Comparison of ENCODE assay signal across 8 mouse cellular contexts in the genomic region with DNA sequence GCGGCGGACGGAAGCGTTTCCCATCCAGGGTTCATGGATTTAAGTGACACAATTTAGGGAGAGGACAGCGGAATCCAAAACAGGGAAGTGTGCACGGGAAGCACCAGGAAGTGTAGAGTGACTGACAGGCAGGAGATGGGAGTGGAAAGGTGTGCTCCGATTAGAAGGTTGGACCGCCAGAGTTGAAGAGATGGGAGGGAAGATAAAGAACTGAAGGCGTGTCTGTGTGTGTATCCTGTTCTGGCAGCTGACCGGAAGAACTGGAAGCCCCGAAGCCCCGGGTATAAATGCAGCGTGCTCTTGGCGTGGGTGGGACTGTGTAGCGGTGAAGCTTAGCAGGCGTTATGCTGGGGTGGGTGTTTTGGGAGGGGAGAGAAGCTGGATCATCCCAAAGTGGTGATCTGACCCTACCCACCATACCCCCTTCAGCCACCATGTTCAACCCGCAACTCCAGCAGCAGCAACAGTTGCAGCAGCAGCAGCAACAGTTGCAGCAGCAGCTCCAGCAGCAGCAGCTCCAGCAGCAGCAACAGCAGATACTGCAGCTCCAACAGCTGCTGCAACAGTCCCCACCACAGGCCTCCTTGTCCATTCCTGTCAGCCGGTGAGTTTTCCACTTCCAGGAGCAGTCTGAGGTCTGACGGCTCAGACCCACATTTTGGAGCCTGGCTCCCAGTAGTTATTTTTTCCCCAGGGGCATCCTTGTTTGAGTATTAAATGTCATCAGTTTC. TPM values are rescaled to one million over a fixed set of nuclear protein-coding genes. Genes with fewer than 3 reads are reported as not detected.
DNase-seq lines count a peak whose midpoint lies in the region; ATAC-seq and TF ChIP-seq lines count a peak whose summit lies in the region.

No protein-coding gene starts in this region.

- peak overlapping the region; percentile 89 for H3K4me3 ChIP-seq in E14TG2a.4 (replicated peaks; ENCODE audit: low read length)
- H3K4me3 ChIP-seq in embryonic facial prominence, embryonic 14.5 days (ENCODE audit: low read depth, low read length) = peak overlapping the region; percentile 70
- H3K4me3 ChIP-seq in lung, embryonic 15.5 days = peak overlapping the region; percentile 62
- H3K4me3 ChIP-seq in stomach, embryonic 14.5 days (ENCODE audit: low read depth, low read length) = peak overlapping the region; percentile 53

- peak overlapping the region; percentile 84 for H3K9ac ChIP-seq in embryonic facial prominence, embryonic 14.5 days (ENCODE audit: low read depth, low read length)
- peak overlapping the region; percentile 69 for H3K9ac ChIP-seq in lung, embryonic 15.5 days
- peak overlapping the region; percentile 41 for H3K9ac ChIP-seq in stomach, embryonic 14.5 days (replicated peaks; ENCODE audit: low read depth, low read length)

- ATAC-seq in embryonic facial prominence, embryonic 14.5 days (ENCODE audit: low read depth) = peak; percentile 28
- peak; percentile 52 for ATAC-seq in lung, embryonic 15.5 days (ENCODE audit: borderline replicate concordance, extremely low read depth, low FRiP score, low TSS enrichment)
- ATAC-seq in stomach, embryonic 14.5 days (ENCODE audit: insufficient number of reproducible peaks, insufficient read depth, low FRiP score, low read depth) = peak; percentile 51; the same call in 1 of the 2 replicates

- peak overlapping the region; percentile 91 for H3K27ac ChIP-seq in embryonic facial prominence, embryonic 14.5 days (replicated peaks; ENCODE audit: low read depth, low read length)
- H3K27ac ChIP-seq in lung, embryonic 15.5 days = peak overlapping the region; percentile 89
- H3K27ac ChIP-seq in stomach, embryonic 14.5 days (ENCODE audit: low read length) = peak overlapping the region; percentile 64

- H3K36me3 ChIP-seq in E14TG2a.4 (ENCODE audit: insufficient read depth, low read length) = peaks cover 6% of the 10 kb centered on the region
- peaks cover 25% of the 10 kb centered on the region for H3K36me3 ChIP-seq in embryonic facial prominence, embryonic 14.5 days (ENCODE audit: control insufficient read depth, insufficient read depth, low read length)
- peaks cover 26% of the 10 kb centered on the region for H3K36me3 ChIP-seq in lung, embryonic 15.5 days
- peaks cover 21% of the 10 kb centered on the region for H3K36me3 ChIP-seq in stomach, embryonic 14.5 days (ENCODE audit: control insufficient read depth, insufficient read depth, low read length)

- H3K27me3 ChIP-seq in E14TG2a.4 (ENCODE audit: insufficient read depth, low read length) = peaks cover 20% of the 10 kb centered on the region
- no peaks in the 10 kb centered on the region for H3K27me3 ChIP-seq in embryonic facial prominence, embryonic 14.5 days (replicated peaks; ENCODE audit: control insufficient read depth, insufficient read depth, low read length)
- H3K27me3 ChIP-seq in lung, embryonic 15.5 days = peaks cover 8% of the 10 kb centered on the region
- no peaks in the 10 kb centered on the region for H3K27me3 ChIP-seq in stomach, embryonic 14.5 days (ENCODE audit: control insufficient read depth, insufficient read depth, low read length)

- WGBS in embryonic facial prominence, embryonic 14.5 days = 6% methylated on average over 19 of the region's 19 CpGs
- 6% methylated on average over 19 of the region's 19 CpGs for WGBS in lung, embryonic 15.5 days
- 5% methylated on average over 19 of the region's 19 CpGs for WGBS in stomach, embryonic 14.5 days

- H3K4me1 ChIP-seq in E14TG2a.4 (replicated peaks; ENCODE audit: low read depth, low read length) = peaks cover 32% of the 10 kb centered on the region
- peaks cover 12% of the 10 kb centered on the region for H3K4me1 ChIP-seq in embryonic facial prominence, embryonic 14.5 days (ENCODE audit: control insufficient read depth, insufficient read depth, low read length)
- peaks cover 24% of the 10 kb centered on the region for H3K4me1 ChIP-seq in lung, embryonic 15.5 days
- H3K4me1 ChIP-seq in stomach, embryonic 14.5 days (ENCODE audit: control insufficient read depth, insufficient read depth, low read length) = peaks cover 13% of the 10 kb centered on the region

- DNase-seq in B cell, adult 2 months = peak; percentile 31 to 34
- DNase-seq in embryonic facial prominence, embryonic 14.5 days (ENCODE audit: low spot score) = peak; percentile 69
- DNase-seq in induced T-regulatory cell, adult 2 months (ENCODE audit: low read depth) = peak; percentile 70
- no peak for DNase-seq in layer of hippocampus, postnatal 25 days (ENCODE audit: extremely low spot score in 1 of 2, low spot score in 1 of 2)
- no peak for DNase-seq in left cerebral cortex, adult 11 months (ENCODE audit: low spot score)

- H3K4me2 ChIP-seq in embryonic facial prominence, embryonic 14.5 days (ENCODE audit: low read depth, low read length) = peak overlapping the region; percentile 67
- peak overlapping the region; percentile 92 for H3K4me2 ChIP-seq in lung, embryonic 15.5 days
- H3K4me2 ChIP-seq in stomach, embryonic 14.5 days (replicated peaks; ENCODE audit: low read depth, low read length) = peak overlapping the region; percentile 68

- no peak for TF ChIP-seq CTCF in E14TG2a.4 (conservative IDR thresholded peaks at IDR 0.05; ENCODE audit: low read length)

- H3K9me3 ChIP-seq in E14TG2a.4 (ENCODE audit: low read length) = no peaks in the 10 kb centered on the region
- H3K9me3 ChIP-seq in embryonic facial prominence, embryonic 14.5 days (ENCODE audit: control insufficient read depth, low read length) = no peaks in the 10 kb centered on the region
- H3K9me3 ChIP-seq in lung, embryonic 15.5 days = no peaks in the 10 kb centered on the region
- H3K9me3 ChIP-seq in stomach, embryonic 14.5 days (ENCODE audit: control insufficient read depth, low read depth, low read length) = no peaks in the 10 kb centered on the region

RNA-seq across cellular contexts. Expression of a gene that starts 10.4 kb away (rescaled TPM):
- 34.1 and 41.7 TPM in 2 replicates for polyA plus RNA-seq in embryonic facial prominence, embryonic 14.5 days (2014; fragmentation: Nextera tagmentation; extraction: Ambion mirVana)
- polyA plus RNA-seq in lung, embryonic 15.5 days (2015; fragmentation: Nextera tagmentation; extraction: Ambion mirVana) = 7.0 and 7.6 TPM in 2 replicates
- 20.5 and 22.6 TPM in 2 replicates for polyA plus RNA-seq in stomach, embryonic 14.5 days (2014; fragmentation: Nextera tagmentation; extraction: Ambion mirVana)
- 1,000 to 10,000 TPM; 1,309 to 1,323 TPM for total RNA-seq in layer of hippocampus, postnatal 25 days (2021)

RNA-seq across cellular contexts. Expression of a gene that starts 11.4 kb away (rescaled TPM):
- 41.9 and 48.0 TPM in 2 replicates for polyA plus RNA-seq in embryonic facial prominence, embryonic 14.5 days (2014; fragmentation: Nextera tagmentation; extraction: Ambion mirVana)
- polyA plus RNA-seq in lung, embryonic 15.5 days (2015; fragmentation: Nextera tagmentation; extraction: Ambion mirVana) = 47.0 and 47.7 TPM in 2 replicates
- polyA plus RNA-seq in stomach, embryonic 14.5 days (2014; fragmentation: Nextera tagmentation; extraction: Ambion mirVana) = 44.7 and 45.4 TPM in 2 replicates
- total RNA-seq in layer of hippocampus, postnatal 25 days (2021) = 10 to 100 TPM; 56.1 to 85.3 TPM

RNA-seq across cellular contexts. Expression of a gene that starts 18.2 kb away (rescaled TPM):
- polyA plus RNA-seq in embryonic facial prominence, embryonic 14.5 days (2014; fragmentation: Nextera tagmentation; extraction: Ambion mirVana) = 67.7 and 79.7 TPM in 2 replicates
- 32.3 and 33.5 TPM in 2 replicates for polyA plus RNA-seq in lung, embryonic 15.5 days (2015; fragmentation: Nextera tagmentation; extraction: Ambion mirVana)
- 35.0 and 46.3 TPM in 2 replicates for polyA plus RNA-seq in stomach, embryonic 14.5 days (2014; fragmentation: Nextera tagmentation; extraction: Ambion mirVana)
- 100 to 1,000 TPM; 194 to 197 TPM for total RNA-seq in layer of hippocampus, postnatal 25 days (2021)

RNA-seq across cellular contexts. Expression of a gene that starts 24.5 kb away (rescaled TPM):
- 4.0 and 7.9 TPM in 2 replicates for polyA plus RNA-seq in embryonic facial prominence, embryonic 14.5 days (2014; fragmentation: Nextera tagmentation; extraction: Ambion mirVana)
- 2.2 TPM in 2 replicates for polyA plus RNA-seq in lung, embryonic 15.5 days (2015; fragmentation: Nextera tagmentation; extraction: Ambion mirVana)
- 3.7 and 6.8 TPM in 2 replicates for polyA plus RNA-seq in stomach, embryonic 14.5 days (2014; fragmentation: Nextera tagmentation; extraction: Ambion mirVana)
- total RNA-seq in layer of hippocampus, postnatal 25 days (2021) = under 1 TPM; 0.56 to 0.81 TPM

RNA-seq across cellular contexts. Expression of a gene that starts 32.2 kb away (rescaled TPM):
- polyA plus RNA-seq in embryonic facial prominence, embryonic 14.5 days (2014; fragmentation: Nextera tagmentation; extraction: Ambion mirVana) = 28.0 and 33.5 TPM in 2 replicates
- 22.6 and 25.4 TPM in 2 replicates for polyA plus RNA-seq in lung, embryonic 15.5 days (2015; fragmentation: Nextera tagmentation; extraction: Ambion mirVana)
- 28.1 and 30.5 TPM in 2 replicates for polyA plus RNA-seq in stomach, embryonic 14.5 days (2014; fragmentation: Nextera tagmentation; extraction: Ambion mirVana)
- total RNA-seq in layer of hippocampus, postnatal 25 days (2021) = 10 to 100 TPM; 40.1 to 41.9 TPM

Comparison
In these comparisons a context has a peak if more than half of its experiments do, and no peak if none do; other contexts are left out.
1. DNase-seq: peak in B cell, adult 2 months (2 of 2), embryonic facial prominence, embryonic 14.5 days (single experiment) and induced T-regulatory cell, adult 2 months (single experiment); none in layer of hippocampus, postnatal 25 days (0 of 2) and left cerebral cortex, adult 11 months (single experiment).
2. Peak in every context shown above with its lines, with median percentiles within 50 percentile points of each other: H3K4me3 ChIP-seq, ATAC-seq, H3K27ac ChIP-seq, H3K4me2 ChIP-seq and H3K9ac ChIP-seq.